In the genomic region with DNA sequence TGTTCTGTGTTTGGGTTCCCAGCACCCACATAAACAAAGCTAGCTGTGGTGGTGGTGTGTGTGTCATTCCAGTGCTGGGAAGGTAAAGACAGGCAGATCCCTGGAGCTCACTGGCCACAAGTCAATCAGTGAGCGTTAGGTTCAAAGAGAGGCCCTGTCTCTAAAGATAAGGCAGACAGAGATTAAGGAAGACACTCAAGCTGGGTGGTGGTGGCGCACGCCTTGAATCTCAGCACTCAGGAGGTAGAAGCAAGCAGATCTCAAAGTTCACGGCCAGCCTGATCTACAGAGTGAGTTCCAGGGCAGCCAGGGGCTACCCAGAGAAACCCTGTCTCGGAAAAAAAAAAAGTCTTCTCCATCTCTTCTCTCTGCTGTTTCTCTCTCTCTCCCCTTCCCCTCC, we compare ENCODE assay signal across 22 mouse cellular contexts.
"Had no signal": no experiment of that assay in that cellular context is flagged by ENCODE, and none has a peak within 500 bp of the region (broad histone marks: within the 10 kb centered on the region; RNA-seq: fewer than 3 reads in every experiment).

No protein-coding gene starts in this region.

- H3K4me1 ChIP-seq: heart, embryonic 12.5 days; hindbrain, embryonic 13.5 days; hindbrain, embryonic 15.5 days; kidney, embryonic 15.5 days; limb, embryonic 13.5 days; liver, embryonic 12.5 days had no signal

- H3K4me3 ChIP-seq: heart, embryonic 10.5 days; heart, embryonic 12.5 days; hindbrain, embryonic 13.5 days; hindbrain, embryonic 15.5 days; kidney, embryonic 15.5 days; limb, embryonic 13.5 days; limb, embryonic 15.5 days; liver, embryonic 12.5 days had no signal

- H3K4me2 ChIP-seq: heart, embryonic 12.5 days; hindbrain, embryonic 13.5 days; hindbrain, embryonic 15.5 days; kidney, embryonic 15.5 days; limb, embryonic 13.5 days; limb, embryonic 15.5 days; liver, embryonic 12.5 days had no signal

- H3K27ac ChIP-seq: heart, embryonic 10.5 days; hindbrain, embryonic 13.5 days; hindbrain, embryonic 15.5 days; hindbrain, postnatal 0 days; kidney, embryonic 15.5 days; kidney, postnatal 0 days; limb, embryonic 13.5 days; limb, embryonic 15.5 days; liver, embryonic 12.5 days had no signal

- H3K36me3 ChIP-seq: heart, embryonic 12.5 days; hindbrain, embryonic 13.5 days; hindbrain, embryonic 15.5 days; kidney, embryonic 15.5 days; limb, embryonic 13.5 days; limb, embryonic 15.5 days had no signal

- H3K9me3 ChIP-seq: heart, embryonic 10.5 days; heart, embryonic 12.5 days; hindbrain, embryonic 13.5 days; hindbrain, embryonic 15.5 days; kidney, embryonic 15.5 days; limb, embryonic 13.5 days; limb, embryonic 15.5 days; liver, embryonic 12.5 days had no signal

- H3K27me3 ChIP-seq: hindbrain, embryonic 15.5 days had no signal

- H3K9ac ChIP-seq: forebrain, postnatal 0 days; heart, embryonic 12.5 days; hindbrain, embryonic 13.5 days; hindbrain, embryonic 15.5 days; kidney, embryonic 15.5 days; limb, embryonic 13.5 days; limb, embryonic 15.5 days; liver, embryonic 12.5 days had no signal

- DNase-seq: forebrain, postnatal 0 days; gastrocnemius, postnatal 14 days; gastrocnemius, postnatal 36 days; heart, adult 18-20 months; heart, postnatal 10 days; kidney, adult 18-20 months; kidney, adult 9 months; kidney, postnatal 14 days; kidney, postnatal 36 days; layer of hippocampus, adult 9-11 months; layer of hippocampus, postnatal 36 days; left cerebral cortex, postnatal 4 days had no signal

- ATAC-seq: forebrain, postnatal 0 days; hindbrain, postnatal 0 days; liver, embryonic 12.5 days had no signal
